Mouse (Mus musculus) cortical plate, adult 2 months (tissue): ENCODE measurements at regions not wholly inside any gene's neighbourhood (a gene's known extent, or its start where the extent isn't known, plus 50 kb on each side); places are given as distances from the start of the nearest gene placed in this dataset.

ENCODE experiments used
- CTCF ChIP-seq: fragments of 200-500 bp; IDR thresholded peaks from 2 replicates; pipeline ENCODE4 v1.5.1; 2011; ENCODE audit warnings: mild to moderate bottlenecking, control low read depth, low read length; ENCODE audit not compliant: insufficient read depth; ENCODE audit errors: extremely low read depth
- POLR2A ChIP-seq: fragments of 200-500 bp; IDR thresholded peaks from 2 replicates; pipeline ENCODE4 v1.6.1; 2011; ENCODE audit warnings: mild to moderate bottlenecking, low read length, control low read depth; ENCODE audit not compliant: insufficient read depth; ENCODE audit errors: extremely low read depth

DNA sequence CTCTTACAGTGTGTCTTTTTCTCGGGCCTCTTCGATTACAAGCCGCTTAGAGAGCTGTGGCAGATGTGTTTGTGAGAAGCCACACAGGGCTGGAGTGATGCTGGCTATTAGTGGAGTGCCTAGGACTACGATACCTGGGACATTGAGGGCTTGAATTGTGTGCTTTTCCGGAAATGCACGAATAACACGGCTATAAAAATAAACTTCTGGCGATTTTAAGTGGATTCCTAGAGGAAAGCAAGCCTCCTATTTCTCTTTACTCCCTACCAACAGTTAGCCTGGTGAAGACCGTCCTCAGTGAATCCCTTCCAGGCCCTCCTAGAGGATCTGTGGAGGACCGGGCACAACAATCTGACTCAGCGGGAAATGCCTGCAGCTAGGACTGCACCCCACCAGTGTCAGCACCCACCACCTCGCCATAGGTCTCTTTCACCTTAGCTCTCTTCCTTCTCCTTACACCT, 260.1 kb upstream of the Nfe2l3 start:
- TF ChIP-seq CTCF (no peak), POLR2A (no peak)
